In genomic region chr5:130062096-130062495, GRCm38 (mm10) we compare ENCODE assay signal across 12 mouse cellular contexts. TPM values are rescaled to one million over a fixed set of nuclear protein-coding genes. Genes with fewer than 3 reads are reported as not detected.
DNase-seq lines count a peak whose midpoint lies in the region; ATAC-seq and TF ChIP-seq lines count a peak whose summit lies in the region.
"Had no signal": no experiment of that assay in that cellular context is flagged by ENCODE, and none has a peak within 500 bp of the region (broad histone marks: within the 10 kb centered on the region; RNA-seq: fewer than 3 reads in every experiment).

No protein-coding gene starts in this region.

- no peak overlapping the region for H3K4me2 ChIP-seq in heart, embryonic 11.5 days
- no peak overlapping the region for H3K4me2 ChIP-seq in midbrain, postnatal 0 days (ENCODE audit: low read depth, low read length, poor library complexity, severe bottlenecking)
- H3K4me2 ChIP-seq in heart, postnatal 0 days (ENCODE audit: low read depth, low read length) = no peak overlapping the region
- H3K4me2 ChIP-seq: liver, embryonic 13.5 days had no signal

- TF ChIP-seq POLR2A in heart, adult 2 months (IDR thresholded peaks at IDR 0.05; ENCODE audit: insufficient read depth, low read depth, low read length) = no peak

- 39% methylated on average over 2 of the region's 2 CpGs for WGBS in heart, adult 2 months
- 74% methylated on average over 2 of the region's 2 CpGs for WGBS in heart, embryonic 11.5 days (ENCODE audit: insufficient replicate concordance)
- WGBS in midbrain, postnatal 0 days = 76% methylated on average over 2 of the region's 2 CpGs
- 84% methylated on average over 2 of the region's 2 CpGs for WGBS in midbrain, embryonic 10.5 days
- 51% methylated on average over 2 of the region's 2 CpGs for WGBS in heart, postnatal 0 days
- WGBS in limb, embryonic 10.5 days = 86% methylated on average over 2 of the region's 2 CpGs

- H3K4me1 ChIP-seq in heart, adult 2 months (ENCODE audit: control insufficient read depth, insufficient read depth, low read length) = peaks cover 24% of the 10 kb centered on the region
- peaks cover 12% of the 10 kb centered on the region for H3K4me1 ChIP-seq in heart, embryonic 11.5 days (ENCODE audit: control insufficient read depth, insufficient read depth, low read length)
- no peaks in the 10 kb centered on the region for H3K4me1 ChIP-seq in midbrain, postnatal 0 days (ENCODE audit: insufficient read depth, low read length)
- peaks cover 3% of the 10 kb centered on the region for H3K4me1 ChIP-seq in midbrain, embryonic 10.5 days
- peaks cover 12% of the 10 kb centered on the region for H3K4me1 ChIP-seq in heart, postnatal 0 days (ENCODE audit: control insufficient read depth, insufficient read depth)
- no peaks in the 10 kb centered on the region for H3K4me1 ChIP-seq in limb, embryonic 10.5 days

- H3K4me3 ChIP-seq in heart, adult 2 months = no peak overlapping the region
- no peak overlapping the region for H3K4me3 ChIP-seq in heart, embryonic 11.5 days (ENCODE audit: low read depth, low read length)
- no peak overlapping the region for H3K4me3 ChIP-seq in midbrain, postnatal 0 days (ENCODE audit: low read depth, low read length)
- no peak overlapping the region for H3K4me3 ChIP-seq in midbrain, embryonic 10.5 days
- H3K4me3 ChIP-seq in heart, postnatal 0 days (ENCODE audit: low read depth, low read length) = no peak overlapping the region
- no peak overlapping the region for H3K4me3 ChIP-seq in limb, embryonic 10.5 days
- H3K4me3 ChIP-seq: left cerebral cortex, adult 2 months; liver, embryonic 13.5 days had no signal

- peaks cover 7% of the 10 kb centered on the region for H3K36me3 ChIP-seq in heart, adult 2 months (ENCODE audit: control insufficient read depth, insufficient read depth, low read length)
- H3K36me3 ChIP-seq in heart, embryonic 11.5 days (ENCODE audit: control insufficient read depth, insufficient read depth, low read length) = 0 out of 2 replicates have a peak, but pooled peaks cover 6% of the 10 kb centered on the region
- H3K36me3 ChIP-seq in midbrain, postnatal 0 days (ENCODE audit: insufficient read depth, low read length) = peaks cover 8% of the 10 kb centered on the region; the same call in 1 of the 2 replicates
- peaks cover 48% of the 10 kb centered on the region for H3K36me3 ChIP-seq in midbrain, embryonic 10.5 days
- H3K36me3 ChIP-seq in heart, postnatal 0 days (replicated peaks; ENCODE audit: control insufficient read depth, insufficient read depth, low read length) = no peaks in the 10 kb centered on the region
- peaks cover 4% of the 10 kb centered on the region; the same call in 1 of the 2 replicates for H3K36me3 ChIP-seq in splenic B cell, adult 2 months (ENCODE audit: control insufficient read depth, insufficient read depth, low read length, poor library complexity, severe bottlenecking)
- peaks cover 46% of the 10 kb centered on the region for H3K36me3 ChIP-seq in limb, embryonic 10.5 days

- ATAC-seq in heart, embryonic 11.5 days (replicated peaks; ENCODE audit: insufficient number of reproducible peaks, low FRiP score, low TSS enrichment) = no peak
- ATAC-seq in midbrain, postnatal 0 days (ENCODE audit: low FRiP score) = no peak
- ATAC-seq in heart, postnatal 0 days (ENCODE audit: insufficient read depth, low read depth) = peak; percentile 45; the same call in 1 of the 2 replicates
- ATAC-seq: CD4-positive, CD25-positive, alpha-beta regulatory T cell, adult 4 months had no signal

- no peak for TF ChIP-seq CTCF in heart, adult 2 months (IDR thresholded peaks at IDR 0.05)
- TF ChIP-seq CTCF in midbrain, postnatal 0 days (IDR thresholded peaks at IDR 0.05) = no peak
- no peak for TF ChIP-seq CTCF in heart, postnatal 0 days (IDR thresholded peaks at IDR 0.05; ENCODE audit: low read depth)

- H3K27me3 ChIP-seq in heart, adult 2 months (ENCODE audit: control insufficient read depth, insufficient read depth, low read length) = no peaks in the 10 kb centered on the region
- no peaks in the 10 kb centered on the region for H3K27me3 ChIP-seq in heart, embryonic 11.5 days (ENCODE audit: control insufficient read depth, insufficient read depth, low read length)
- no peaks in the 10 kb centered on the region for H3K27me3 ChIP-seq in midbrain, postnatal 0 days (ENCODE audit: insufficient read depth, low read length)
- no peaks in the 10 kb centered on the region for H3K27me3 ChIP-seq in midbrain, embryonic 10.5 days (ENCODE audit: low read depth, poor library complexity, severe bottlenecking)
- no peaks in the 10 kb centered on the region for H3K27me3 ChIP-seq in heart, postnatal 0 days (ENCODE audit: control insufficient read depth, insufficient read depth, low read length)
- H3K27me3 ChIP-seq in splenic B cell, adult 2 months (ENCODE audit: control insufficient read depth, insufficient read depth, low read length, poor library complexity, severe bottlenecking) = no peaks in the 10 kb centered on the region
- no peaks in the 10 kb centered on the region for H3K27me3 ChIP-seq in limb, embryonic 10.5 days (ENCODE audit: low read depth, poor library complexity, severe bottlenecking)
- H3K27me3 ChIP-seq: liver, embryonic 13.5 days had no signal

- peaks cover 3% of the 10 kb centered on the region; the same call in 1 of the 2 replicates for H3K9me3 ChIP-seq in heart, embryonic 11.5 days (replicated peaks; ENCODE audit: control insufficient read depth, low read length)
- H3K9me3 ChIP-seq in midbrain, postnatal 0 days (ENCODE audit: low read length) = no peaks in the 10 kb centered on the region
- no peaks in the 10 kb centered on the region for H3K9me3 ChIP-seq in midbrain, embryonic 10.5 days (replicated peaks)
- 0 out of 2 replicates have a peak, but pooled peaks cover 3% of the 10 kb centered on the region for H3K9me3 ChIP-seq in heart, postnatal 0 days (replicated peaks; ENCODE audit: control insufficient read depth, low read length)
- H3K9me3 ChIP-seq in limb, embryonic 10.5 days (replicated peaks) = no peaks in the 10 kb centered on the region
- H3K9me3 ChIP-seq: liver, embryonic 13.5 days had no signal

- H3K9ac ChIP-seq in heart, adult 2 months (ENCODE audit: low read depth, low read length) = no peak overlapping the region
- H3K9ac ChIP-seq in heart, embryonic 11.5 days (ENCODE audit: low read depth, low read length) = no peak overlapping the region
- no peak overlapping the region for H3K9ac ChIP-seq in midbrain, postnatal 0 days (replicated peaks; ENCODE audit: low read length, poor library complexity, severe bottlenecking)
- no peak overlapping the region for H3K9ac ChIP-seq in heart, postnatal 0 days (replicated peaks; ENCODE audit: low read depth, low read length)
- H3K9ac ChIP-seq: liver, embryonic 13.5 days had no signal

- DNase-seq in heart, adult 2 months = peak in 1 of 2 experiments; percentile 49
- no peak for DNase-seq in midbrain, postnatal 0 days (ENCODE audit: low spot score)
- DNase-seq in midbrain, embryonic 10.5 days (ENCODE audit: low spot score) = no peak
- no peak for DNase-seq in heart, postnatal 0 days (ENCODE audit: low spot score)
- peak; percentile 79 for DNase-seq in splenic B cell, adult 2 months (ENCODE audit: low read depth, low spot score)
- no peak for DNase-seq in limb, embryonic 10.5 days (ENCODE audit: low spot score)
- DNase-seq in thymus, postnatal 0 days (ENCODE audit: low spot score) = no peak
- DNase-seq: gastrocnemius, postnatal 10 days; liver, embryonic 13.5 days had no signal

- H3K79me2 ChIP-seq in heart, adult 2 months (replicated peaks; ENCODE audit: control insufficient read depth, insufficient read depth, low read length) = no peaks in the 10 kb centered on the region

- TF ChIP-seq EP300 in heart, adult 2 months (IDR thresholded peaks at IDR 0.05; ENCODE audit: insufficient read depth, low read depth, low read length) = peak; percentile 85
- TF ChIP-seq EP300 in heart, postnatal 0 days (IDR thresholded peaks at IDR 0.05; ENCODE audit: low read depth) = peak; percentile 71; the same call in 1 of the 2 replicates

- intact Hi-C loops in heart, adult 2 months (cut with DNase I) = loop anchor here (2.0 kb wide), 1 partner anchor 17 kb away; no protein-coding TSS in a partner anchor

- peak overlapping the region; percentile 79 for H3K27ac ChIP-seq in heart, adult 2 months
- no peak overlapping the region for H3K27ac ChIP-seq in heart, embryonic 11.5 days (ENCODE audit: low read depth, low read length)
- 0 out of 2 replicates have a peak overlapping the region, but pooled peaks have one; percentile 12 for H3K27ac ChIP-seq in midbrain, postnatal 0 days (ENCODE audit: low read depth, low read length)
- H3K27ac ChIP-seq in midbrain, embryonic 10.5 days (replicated peaks) = no peak overlapping the region
- peak overlapping the region; percentile 77 for H3K27ac ChIP-seq in heart, postnatal 0 days (ENCODE audit: low read depth)
- H3K27ac ChIP-seq in limb, embryonic 10.5 days = no peak overlapping the region
- H3K27ac ChIP-seq: left cerebral cortex, adult 2 months; liver, embryonic 13.5 days had no signal

RNA-seq across cellular contexts. Expression of gene Tpst1, which starts 11.0 kb away (rescaled TPM):
- 1 to 10 TPM; 7.4 to 9.4 TPM for total RNA-seq in heart, adult 2 months (2021)
- polyA plus RNA-seq in heart, adult 2 months (2012; rRNA removed) = 10.1 and 12.6 TPM in 2 replicates
- 28.1 and 28.8 TPM in 2 replicates for polyA plus RNA-seq in heart, embryonic 11.5 days (2014; fragmentation: Nextera tagmentation; extraction: Ambion mirVana)
- total RNA-seq in midbrain, postnatal 0 days (2014; rRNA removed) = 37.1 and 46.5 TPM in 2 replicates
- 50.0 TPM in 2 replicates for polyA plus RNA-seq in midbrain, postnatal 0 days (2015; fragmentation: Nextera tagmentation; extraction: Ambion mirVana)
- 57.5 and 60.4 TPM in 2 replicates for polyA plus RNA-seq in midbrain, embryonic 10.5 days (2016; fragmentation: Nextera tagmentation; extraction: Ambion mirVana)
- 12.2 and 20.7 TPM in 2 replicates for total RNA-seq in heart, postnatal 0 days (2014; rRNA removed; ENCODE audit: low replicate concordance)
- 23.7 and 27.9 TPM in 2 replicates for polyA plus RNA-seq in heart, postnatal 0 days (2015; fragmentation: Nextera tagmentation; extraction: Ambion mirVana)
- polyA plus RNA-seq in limb, embryonic 10.5 days (2016; fragmentation: Nextera tagmentation; extraction: Ambion mirVana) = 65.4 and 65.6 TPM in 2 replicates
- 25.7 and 27.0 TPM in 2 replicates for polyA plus RNA-seq in thymus, postnatal 0 days (2015; fragmentation: Nextera tagmentation; extraction: Ambion mirVana)

RNA-seq across cellular contexts. Expression of gene Crcp, which starts 33.0 kb away (rescaled TPM):
- total RNA-seq in heart, adult 2 months (2021) = 10 to 100 TPM in 1 of 2 experiments, 1 to 10 TPM in 1; 9.3 to 11.2 TPM
- polyA plus RNA-seq in heart, adult 2 months (2012; rRNA removed) = 9.5 and 10.3 TPM in 2 replicates
- 21.0 and 22.1 TPM in 2 replicates for polyA plus RNA-seq in heart, embryonic 11.5 days (2014; fragmentation: Nextera tagmentation; extraction: Ambion mirVana)
- 54.0 and 63.3 TPM in 2 replicates for total RNA-seq in midbrain, postnatal 0 days (2014; rRNA removed)
- 86.8 and 90.9 TPM in 2 replicates for polyA plus RNA-seq in midbrain, postnatal 0 days (2015; fragmentation: Nextera tagmentation; extraction: Ambion mirVana)
- 63.8 and 65.9 TPM in 2 replicates for polyA plus RNA-seq in midbrain, embryonic 10.5 days (2016; fragmentation: Nextera tagmentation; extraction: Ambion mirVana)
- 2.6 and 9.7 TPM in 2 replicates for total RNA-seq in heart, postnatal 0 days (2014; rRNA removed; ENCODE audit: low replicate concordance)
- 20.8 and 23.1 TPM in 2 replicates for polyA plus RNA-seq in heart, postnatal 0 days (2015; fragmentation: Nextera tagmentation; extraction: Ambion mirVana)
- polyA plus RNA-seq in limb, embryonic 10.5 days (2016; fragmentation: Nextera tagmentation; extraction: Ambion mirVana) = 57.2 and 61.0 TPM in 2 replicates
- 49.7 and 50.4 TPM in 2 replicates for polyA plus RNA-seq in thymus, postnatal 0 days (2015; fragmentation: Nextera tagmentation; extraction: Ambion mirVana)

RNA-seq across cellular contexts. Expression of gene Asl, which starts 33.0 kb away (rescaled TPM):
- 1 to 10 TPM; 3.2 to 4.6 TPM for total RNA-seq in heart, adult 2 months (2021)
- 5.9 and 6.5 TPM in 2 replicates for polyA plus RNA-seq in heart, adult 2 months (2012; rRNA removed)
- polyA plus RNA-seq in heart, embryonic 11.5 days (2014; fragmentation: Nextera tagmentation; extraction: Ambion mirVana) = 18.2 and 18.6 TPM in 2 replicates
- total RNA-seq in midbrain, postnatal 0 days (2014; rRNA removed) = 34.0 and 39.1 TPM in 2 replicates
- polyA plus RNA-seq in midbrain, postnatal 0 days (2015; fragmentation: Nextera tagmentation; extraction: Ambion mirVana) = 52.8 and 54.0 TPM in 2 replicates
- 33.3 and 36.0 TPM in 2 replicates for polyA plus RNA-seq in midbrain, embryonic 10.5 days (2016; fragmentation: Nextera tagmentation; extraction: Ambion mirVana)
- 9.7 and 21.1 TPM in 2 replicates for total RNA-seq in heart, postnatal 0 days (2014; rRNA removed; ENCODE audit: low replicate concordance)
- 15.9 and 16.6 TPM in 2 replicates for polyA plus RNA-seq in heart, postnatal 0 days (2015; fragmentation: Nextera tagmentation; extraction: Ambion mirVana)
- polyA plus RNA-seq in limb, embryonic 10.5 days (2016; fragmentation: Nextera tagmentation; extraction: Ambion mirVana) = 26.1 and 27.5 TPM in 2 replicates
- polyA plus RNA-seq in thymus, postnatal 0 days (2015; fragmentation: Nextera tagmentation; extraction: Ambion mirVana) = 32.2 and 37.8 TPM in 2 replicates

RNA-seq across cellular contexts. Expression of gene Gusb, which starts 59.2 kb away (rescaled TPM):
- total RNA-seq in heart, adult 2 months (2021) = 10 to 100 TPM; 12.8 to 13.0 TPM
- polyA plus RNA-seq in heart, adult 2 months (2012; rRNA removed) = 17.9 and 25.3 TPM in 2 replicates
- 50.2 and 62.8 TPM in 2 replicates for polyA plus RNA-seq in heart, embryonic 11.5 days (2014; fragmentation: Nextera tagmentation; extraction: Ambion mirVana)
- 22.0 and 26.7 TPM in 2 replicates for total RNA-seq in midbrain, postnatal 0 days (2014; rRNA removed)
- polyA plus RNA-seq in midbrain, postnatal 0 days (2015; fragmentation: Nextera tagmentation; extraction: Ambion mirVana) = 42.3 and 44.9 TPM in 2 replicates
- polyA plus RNA-seq in midbrain, embryonic 10.5 days (2016; fragmentation: Nextera tagmentation; extraction: Ambion mirVana) = 33.6 and 34.1 TPM in 2 replicates
- 24.6 and 27.8 TPM in 2 replicates for total RNA-seq in heart, postnatal 0 days (2014; rRNA removed; ENCODE audit: low replicate concordance)
- polyA plus RNA-seq in heart, postnatal 0 days (2015; fragmentation: Nextera tagmentation; extraction: Ambion mirVana) = 30.2 and 31.4 TPM in 2 replicates
- polyA plus RNA-seq in limb, embryonic 10.5 days (2016; fragmentation: Nextera tagmentation; extraction: Ambion mirVana) = 53.9 and 61.7 TPM in 2 replicates
- 59.3 and 61.2 TPM in 2 replicates for polyA plus RNA-seq in thymus, postnatal 0 days (2015; fragmentation: Nextera tagmentation; extraction: Ambion mirVana)

Comparison
In these comparisons a context has a peak if more than half of its experiments do, and no peak if none do; other contexts are left out.
1. H3K27ac ChIP-seq: peak in heart, adult 2 months (single experiment), midbrain, postnatal 0 days (single experiment) and heart, postnatal 0 days (single experiment); none in heart, embryonic 11.5 days (single experiment), midbrain, embryonic 10.5 days (single experiment) and limb, embryonic 10.5 days (single experiment).